Mouse (Mus musculus): ENCODE data around the gene Eva1b.

The Eva1b gene

DNA sequence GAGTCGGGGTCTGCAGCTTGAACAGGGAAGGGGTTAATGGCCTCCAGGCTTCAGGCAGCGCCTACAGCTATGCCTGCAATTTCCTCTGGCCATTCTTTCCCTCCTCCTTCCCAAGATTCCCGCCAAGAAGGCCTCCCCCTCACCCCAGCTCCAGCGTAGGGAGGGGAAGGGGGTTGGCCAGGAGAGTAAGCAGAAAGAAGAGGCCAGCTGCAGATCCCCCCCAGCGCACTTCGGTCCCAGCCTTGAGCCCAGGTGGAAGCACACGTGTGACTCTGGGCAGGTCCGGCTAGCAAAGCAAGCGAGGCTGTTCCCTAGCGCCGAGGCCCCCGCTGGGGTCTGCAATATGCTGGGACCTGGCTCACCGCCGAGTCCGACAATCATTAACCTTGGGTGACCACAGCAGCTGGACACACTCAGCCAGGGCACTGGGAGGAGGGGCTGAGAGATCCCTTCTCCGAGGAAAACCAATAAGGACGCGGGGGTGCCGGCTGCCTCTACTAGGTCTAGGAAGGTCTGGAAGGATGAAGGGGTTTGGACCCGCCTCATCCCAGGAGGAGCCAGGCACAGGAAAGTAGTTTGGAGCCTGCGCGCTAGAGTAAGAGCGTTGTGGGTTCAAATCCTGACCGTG lies at the start of gene Eva1b:
TSS of gene Eva1b (plus strand) at position 212 of the 628 bp plus-strand sequence.
- no peak for DNase-seq (ENCODE audit: low read depth, low spot score)

DNA sequence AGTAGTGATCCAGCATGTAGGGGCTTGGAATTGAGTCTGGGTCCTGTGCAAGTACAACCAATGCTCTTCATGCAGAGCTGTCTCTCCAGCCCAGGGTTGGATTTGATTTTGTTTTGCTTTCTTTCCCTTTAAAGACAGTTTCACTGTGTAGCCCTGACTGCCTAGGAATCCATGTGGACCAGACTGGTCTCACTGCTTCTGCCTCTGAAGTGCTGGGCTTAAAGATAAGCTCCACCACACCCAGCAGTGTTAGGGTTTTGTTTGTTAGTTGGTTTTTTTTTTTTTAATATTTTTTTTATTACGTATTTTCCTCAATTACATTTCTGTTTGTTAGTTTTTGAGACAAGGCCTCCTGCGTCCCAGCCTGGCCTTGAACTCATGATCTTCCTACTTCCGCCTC lies 48.2 kb upstream of the Eva1b start:
- DNase-seq (ENCODE audit: low read depth, low spot score), result no peak

DNA sequence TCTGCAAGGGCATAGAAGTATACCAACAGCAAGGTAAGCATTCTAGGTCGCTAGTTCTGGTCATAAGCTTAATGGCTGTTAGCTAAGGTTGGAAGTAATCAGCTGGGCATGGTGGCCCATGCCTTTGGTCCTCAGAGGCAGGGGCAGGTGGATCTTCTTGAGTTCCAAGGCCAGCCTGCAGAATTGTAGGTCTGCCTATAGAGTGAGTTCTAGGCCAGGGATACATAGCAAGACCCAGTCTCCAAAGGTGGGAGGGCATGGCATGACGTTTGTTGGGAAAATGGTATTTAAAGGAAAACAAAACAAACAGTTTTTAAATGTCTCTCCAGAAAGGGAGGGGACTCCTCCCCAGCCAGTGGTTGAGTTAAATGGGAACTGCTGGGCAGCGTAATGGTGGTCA lies 46.8 kb upstream of the Eva1b start:
- no peak for DNase-seq (ENCODE audit: low read depth, low spot score)

DNA sequence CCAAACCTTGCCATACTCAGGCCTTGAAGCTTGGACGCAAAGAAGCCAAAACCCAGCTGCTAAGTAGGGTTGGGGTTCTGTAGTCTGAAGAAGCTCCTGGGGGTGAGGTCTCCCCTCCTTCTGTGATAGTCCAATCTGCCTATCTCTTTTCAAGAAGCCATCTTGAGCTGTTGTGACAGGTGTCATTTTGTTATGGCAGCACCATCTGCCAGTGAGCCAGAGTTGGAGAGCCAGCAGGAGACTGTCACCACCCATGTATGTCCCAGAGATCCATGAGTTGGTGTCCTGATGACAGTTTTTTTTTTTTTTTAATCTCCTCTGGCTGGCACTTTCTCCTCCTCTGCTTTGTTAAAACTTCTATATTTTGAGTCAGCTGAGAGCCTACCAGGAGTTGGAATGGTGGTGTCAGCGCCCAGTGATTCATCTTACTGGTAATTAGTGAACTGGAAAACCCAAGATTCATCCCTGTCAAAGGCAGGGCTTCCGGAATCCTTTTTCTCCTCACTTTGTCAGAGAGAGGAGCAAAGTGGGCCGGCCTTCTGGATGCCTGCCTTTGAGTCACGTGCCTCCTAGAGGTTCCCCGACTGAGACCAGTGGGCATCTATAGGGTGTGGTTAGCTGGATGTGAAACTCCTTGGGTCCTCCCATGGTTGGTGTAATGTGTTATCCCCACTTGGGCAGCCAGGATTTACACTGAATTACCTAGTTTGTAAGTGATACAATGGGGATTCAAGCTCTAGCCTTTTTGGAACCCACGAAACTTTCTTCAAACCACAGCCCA lies 45.3 kb upstream of the Eva1b start:
- peak; percentile 87 for DNase-seq (ENCODE audit: low read depth, low spot score)

DNA sequence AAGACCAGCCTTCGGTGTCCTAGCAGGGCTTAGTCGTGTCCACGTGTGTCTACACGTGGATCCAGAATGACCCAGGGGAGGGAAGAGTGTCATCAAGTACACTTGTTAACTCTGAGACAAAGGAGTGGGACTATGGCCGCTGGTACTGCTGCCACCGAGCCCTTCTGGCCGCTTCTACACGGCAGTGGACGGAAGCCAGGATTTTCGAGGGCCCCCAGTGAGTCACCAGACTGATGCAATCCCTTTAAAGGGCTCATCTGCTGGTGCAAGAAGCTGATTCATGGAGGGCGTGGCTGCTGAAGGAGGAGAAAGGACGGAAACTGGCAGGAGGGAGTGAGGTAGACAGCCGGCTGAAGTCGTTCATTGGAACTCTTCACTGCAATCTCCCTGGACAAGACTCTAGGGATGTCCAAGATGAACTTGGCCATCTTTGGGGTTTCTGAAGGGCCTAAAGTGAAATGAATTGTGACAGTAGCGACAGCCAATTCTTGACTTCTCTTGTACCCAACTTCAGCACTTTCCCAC lies 44.4 kb upstream of the Eva1b start:
- DNase-seq (ENCODE audit: low read depth, low spot score), result peak; percentile 97

DNA sequence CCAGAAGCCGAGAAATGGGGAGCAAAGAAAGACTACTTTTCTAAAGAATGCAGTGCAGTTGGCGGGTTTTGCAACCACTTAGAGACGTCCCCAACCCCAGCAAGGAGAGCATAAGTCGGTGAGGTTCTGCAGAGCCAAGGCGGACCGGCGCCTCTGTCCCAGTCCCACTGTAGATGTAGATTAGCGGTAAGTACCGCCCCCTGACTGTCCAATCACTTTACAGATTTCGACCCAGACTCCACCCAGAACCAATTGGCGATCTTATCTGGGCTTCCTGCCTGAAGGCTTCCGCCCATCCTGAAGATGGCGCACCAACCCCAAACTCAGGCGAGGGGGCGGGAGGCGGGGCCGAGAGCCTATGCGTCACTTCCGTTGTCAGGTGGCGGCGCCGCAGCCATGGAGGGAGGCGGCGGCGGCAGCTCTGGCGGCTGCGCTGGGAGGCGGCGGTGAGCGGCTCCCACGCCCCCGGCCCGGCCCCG lies 43.9 kb upstream of the Eva1b start, which contains the start of gene Stk40:
TSS of gene Stk40 (plus strand) at position 368 of the 479 bp plus-strand sequence.
- DNase-seq (ENCODE audit: low read depth, low spot score), result peak; percentile 99

DNA sequence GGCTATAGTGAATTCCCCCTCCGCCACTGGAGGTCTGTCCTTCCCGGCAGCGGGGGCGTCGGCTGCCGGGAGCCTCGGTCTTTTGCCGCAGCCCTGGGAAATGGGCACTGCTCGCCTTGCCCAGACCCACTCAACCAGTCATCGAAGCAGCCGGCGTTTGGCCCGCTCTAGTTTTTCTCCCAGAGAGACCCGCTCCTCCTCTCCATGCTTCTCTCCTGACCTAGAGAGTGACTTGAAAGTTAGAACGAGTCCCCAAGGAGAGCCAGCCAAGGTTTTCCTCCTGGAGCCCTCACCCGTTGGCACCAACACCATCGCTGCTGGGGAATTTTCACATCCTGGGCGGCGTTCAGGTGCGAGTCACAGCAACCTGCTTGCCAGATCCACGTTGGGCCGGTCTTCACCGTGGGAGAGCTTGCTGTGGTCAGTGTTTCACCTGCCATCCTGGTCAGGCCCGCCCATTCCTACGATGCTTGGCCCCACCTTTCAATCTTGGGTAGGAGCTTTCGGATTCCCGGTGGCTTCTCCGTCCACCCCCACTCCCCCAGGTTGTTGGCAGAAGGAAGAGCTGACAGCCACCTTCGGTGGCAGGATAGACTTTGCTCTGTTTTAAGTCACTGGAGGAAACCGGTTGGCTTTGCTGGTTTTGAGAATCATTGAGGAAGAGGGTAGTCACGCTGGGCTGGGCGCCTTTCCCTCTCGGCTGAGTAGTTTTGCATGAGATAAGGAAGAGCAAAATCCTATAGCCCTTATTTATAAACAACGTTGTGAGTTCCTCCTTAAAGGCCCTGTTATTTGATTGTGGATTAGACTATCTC lies 43.1 kb upstream of the Eva1b start:
- DNase-seq (ENCODE audit: low read depth, low spot score), result peak; percentile 72

DNA sequence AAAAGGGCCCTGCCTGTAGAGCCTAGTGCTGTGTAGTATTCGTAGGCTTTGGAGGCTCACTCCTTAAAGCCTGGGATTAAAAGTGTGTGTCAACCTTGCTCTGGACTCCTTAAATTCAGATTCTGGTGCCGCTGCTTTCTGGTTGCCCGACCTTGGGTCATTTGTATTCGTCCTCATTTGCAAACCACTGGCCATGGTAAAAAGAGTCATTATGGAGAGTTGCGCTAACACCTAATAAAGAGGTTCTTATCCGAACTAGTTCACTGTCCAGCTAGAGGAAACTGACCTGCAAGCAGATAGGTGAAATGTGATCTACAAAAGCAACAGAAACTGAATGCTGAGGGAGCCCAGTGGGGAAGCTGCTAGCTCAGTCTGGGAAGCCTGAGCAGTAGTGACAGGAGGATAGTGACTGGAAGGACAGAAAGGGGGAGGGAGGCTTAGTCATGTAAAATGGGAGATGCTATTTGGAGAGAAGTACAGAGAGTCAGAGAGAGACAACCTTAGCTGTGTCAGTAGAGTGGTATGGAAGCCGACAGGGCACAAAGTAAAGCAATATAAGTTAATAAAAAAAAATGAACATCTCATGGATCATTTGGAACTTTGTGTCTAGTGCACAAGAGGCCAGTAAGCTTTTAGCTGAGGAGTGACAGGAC lies 42.3 kb upstream of the Eva1b start:
- DNase-seq (ENCODE audit: low read depth, low spot score), result peak; percentile 69

DNA sequence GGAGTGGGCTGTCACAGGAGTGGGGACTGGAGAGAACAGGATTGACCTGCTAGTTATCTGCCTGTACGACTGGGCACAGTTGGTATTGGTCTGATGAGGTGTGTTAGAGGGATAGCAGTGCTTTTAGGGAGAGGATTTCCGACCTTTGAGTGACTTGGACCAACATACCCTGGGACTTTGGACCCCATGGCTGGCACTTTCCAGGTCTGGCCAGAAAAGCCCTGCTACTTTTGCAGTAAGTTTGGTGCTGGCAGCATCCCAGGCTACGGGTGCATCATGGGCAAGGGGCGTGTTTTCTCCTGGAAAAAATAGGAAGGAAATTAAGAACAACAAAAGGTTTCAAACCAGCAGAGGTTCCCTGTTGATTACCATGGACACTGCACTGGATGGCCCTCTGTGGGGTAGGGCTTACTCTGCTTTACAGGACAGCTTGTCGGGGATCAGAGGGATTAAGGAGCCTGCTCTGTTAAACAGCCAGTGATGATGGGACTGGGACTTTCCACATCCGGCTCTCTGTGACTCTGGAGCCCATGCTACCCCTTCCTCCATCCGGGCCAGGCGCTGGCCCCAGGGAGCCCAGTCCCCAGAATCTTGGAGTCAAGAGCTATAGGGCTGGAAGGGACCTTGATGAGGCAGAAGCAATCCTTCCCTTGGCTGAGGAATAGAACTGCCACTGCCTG lies 39.3 kb upstream of the Eva1b start:
- no peak for DNase-seq (ENCODE audit: low read depth, low spot score)

DNA sequence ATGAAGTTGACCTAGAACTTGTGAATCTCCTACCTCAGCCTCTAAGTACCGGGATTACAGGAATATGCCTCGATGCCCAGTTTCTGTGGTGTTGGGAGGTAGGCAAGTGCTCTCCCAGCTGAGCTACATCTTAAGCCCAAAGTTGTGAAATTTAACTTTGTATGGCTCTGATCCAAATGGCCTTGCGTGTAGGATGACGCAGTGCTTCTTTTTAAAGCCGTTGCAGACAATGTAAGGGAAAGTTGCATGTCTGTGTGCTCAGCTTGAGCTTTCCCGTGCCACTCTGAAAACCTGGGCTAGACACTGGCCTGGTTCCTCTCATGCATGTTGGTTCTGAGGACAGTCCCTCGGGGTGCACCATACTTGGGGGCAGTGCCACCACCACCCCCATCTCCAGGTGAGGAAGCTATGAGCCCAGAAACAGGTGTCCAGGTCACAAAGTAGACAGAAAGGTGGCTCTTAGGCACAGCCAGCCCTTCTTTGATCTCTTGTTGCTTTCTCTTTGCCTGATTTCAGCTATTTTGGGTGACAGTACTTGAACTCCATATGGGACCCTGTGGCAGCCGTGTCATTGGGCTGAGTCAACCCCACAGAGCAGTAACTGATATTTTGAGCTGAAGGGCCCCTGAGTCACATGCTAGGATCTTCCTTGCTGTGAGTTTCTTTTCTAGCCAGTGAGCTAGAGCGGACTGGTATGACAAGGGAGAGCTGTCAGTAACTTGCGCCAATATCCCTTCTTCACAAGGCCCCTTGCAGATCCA lies 37.8 kb upstream of the Eva1b start:
- DNase-seq (ENCODE audit: low read depth, low spot score), result peak; percentile 71

DNA sequence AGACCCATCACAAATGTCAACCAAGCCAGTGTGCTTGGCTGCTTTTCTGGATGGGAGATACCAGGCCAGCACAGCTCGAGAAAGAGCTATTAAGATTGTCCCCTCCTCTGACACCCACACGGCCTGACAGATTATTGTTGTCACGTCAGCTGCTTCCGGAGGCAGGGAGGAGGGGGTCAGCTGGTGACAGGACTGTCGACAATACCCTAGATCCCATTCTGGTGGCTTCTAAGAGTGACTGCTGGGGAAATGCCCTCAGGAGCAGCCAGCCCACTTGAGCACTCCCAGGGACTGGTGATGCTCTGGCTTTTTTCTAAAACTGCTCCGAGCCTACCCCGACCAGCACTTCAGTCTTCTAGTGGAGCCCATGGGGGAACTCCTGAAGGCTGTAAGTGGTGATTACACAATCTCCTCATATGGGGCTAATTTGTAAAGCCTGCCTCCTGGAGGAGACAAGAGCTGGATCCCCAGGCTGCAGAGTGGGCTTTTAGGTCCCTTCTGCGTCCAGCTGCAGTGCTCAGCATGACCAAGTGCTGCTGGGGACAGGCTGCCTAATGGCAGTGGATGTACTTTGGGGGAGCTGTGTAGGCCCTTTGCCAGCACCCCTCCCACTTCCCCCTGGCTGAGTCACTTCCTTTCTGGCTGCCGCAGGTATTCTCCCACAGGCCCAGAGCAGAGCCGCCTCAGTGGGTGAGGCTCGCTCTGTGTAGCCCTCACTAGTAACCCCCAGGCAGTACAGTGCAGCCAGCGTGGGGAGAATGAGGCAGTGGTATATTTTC lies 37.0 kb upstream of the Eva1b start:
- peak; percentile 93 for DNase-seq (ENCODE audit: low read depth, low spot score)

DNA sequence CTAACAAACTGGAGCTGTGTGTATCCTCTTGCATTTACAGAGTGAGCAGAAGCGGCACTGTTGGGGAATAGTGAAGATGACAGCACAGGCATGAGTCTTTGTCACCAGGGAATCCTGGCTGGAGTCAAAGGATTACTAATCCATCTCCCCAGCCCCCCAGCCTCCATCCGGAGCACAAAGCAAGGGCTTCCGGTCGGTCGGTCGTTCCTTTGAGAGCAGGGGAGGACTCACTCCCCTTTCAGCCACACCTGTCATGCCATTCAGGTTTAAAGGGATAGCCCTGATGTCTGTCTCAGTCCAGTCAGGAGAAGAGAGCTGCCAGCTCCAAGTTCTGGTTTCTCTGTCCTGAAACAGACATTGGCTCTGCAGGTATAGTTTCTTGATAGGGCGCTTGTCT lies 36.4 kb upstream of the Eva1b start:
- DNase-seq (ENCODE audit: low read depth, low spot score), result no peak

DNA sequence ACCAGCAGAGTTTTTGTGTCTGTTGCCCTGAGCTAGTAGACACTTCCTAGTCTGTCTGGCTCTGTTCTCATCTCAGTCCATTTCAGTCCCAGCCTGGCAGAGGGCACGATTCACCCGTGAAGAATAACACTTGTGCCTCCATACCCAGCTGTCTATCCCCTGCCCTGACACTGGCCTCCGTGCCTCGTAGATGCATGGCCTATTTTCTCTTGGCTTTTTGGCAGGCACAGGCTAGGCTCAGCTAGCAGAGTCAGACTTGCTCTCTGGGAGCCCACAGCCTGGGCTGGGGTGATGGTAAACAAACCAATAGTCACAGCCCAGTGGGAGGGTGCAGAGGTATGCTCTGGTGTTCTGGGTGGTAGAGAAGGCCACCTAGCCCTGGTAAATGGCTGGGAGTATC lies 34.3 kb upstream of the Eva1b start:
- peak; percentile 87 for DNase-seq (ENCODE audit: low read depth, low spot score)

DNA sequence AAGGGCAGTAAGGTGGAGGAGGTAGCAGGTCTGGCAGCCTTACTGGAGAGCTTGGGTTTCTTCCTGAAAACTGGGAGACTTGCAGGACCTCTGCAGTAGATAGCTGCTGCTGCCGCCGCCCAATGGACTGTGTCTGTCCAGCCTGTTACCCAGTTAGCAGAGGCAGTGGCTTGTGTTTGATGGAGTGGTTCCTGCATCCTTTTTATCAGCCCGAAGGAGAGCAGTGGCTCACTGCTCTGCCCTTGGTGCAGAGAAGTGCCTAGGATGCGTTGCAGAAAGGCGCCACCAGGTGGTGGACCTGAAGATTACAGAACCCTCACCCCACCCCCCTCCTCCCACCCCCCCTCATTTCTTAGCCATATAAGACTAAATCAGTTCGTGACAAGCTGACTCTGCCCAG lies 33.6 kb upstream of the Eva1b start:
- peak; percentile 82 for DNase-seq (ENCODE audit: low read depth, low spot score)

DNA sequence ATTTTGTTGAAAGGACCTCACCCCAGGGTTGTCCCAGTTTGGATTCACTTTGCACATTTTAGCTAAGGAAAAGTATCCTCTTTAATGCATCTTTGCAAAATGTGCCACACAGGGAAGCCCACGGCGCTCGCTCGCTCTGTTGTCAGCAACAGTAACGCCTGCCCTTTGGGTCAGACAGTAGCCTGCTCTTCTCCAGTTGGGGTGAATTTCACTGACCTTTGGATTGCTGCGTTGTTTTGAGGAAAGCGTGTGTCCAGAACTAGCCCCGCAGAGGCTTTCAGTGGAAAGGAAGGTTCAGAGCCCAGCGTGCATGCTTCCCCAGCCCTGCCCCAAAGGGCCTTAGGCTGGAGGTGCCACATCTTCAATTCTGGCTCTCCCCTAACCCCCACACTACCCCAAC lies 32.1 kb upstream of the Eva1b start:
- no peak for DNase-seq (ENCODE audit: low read depth, low spot score)

DNA sequence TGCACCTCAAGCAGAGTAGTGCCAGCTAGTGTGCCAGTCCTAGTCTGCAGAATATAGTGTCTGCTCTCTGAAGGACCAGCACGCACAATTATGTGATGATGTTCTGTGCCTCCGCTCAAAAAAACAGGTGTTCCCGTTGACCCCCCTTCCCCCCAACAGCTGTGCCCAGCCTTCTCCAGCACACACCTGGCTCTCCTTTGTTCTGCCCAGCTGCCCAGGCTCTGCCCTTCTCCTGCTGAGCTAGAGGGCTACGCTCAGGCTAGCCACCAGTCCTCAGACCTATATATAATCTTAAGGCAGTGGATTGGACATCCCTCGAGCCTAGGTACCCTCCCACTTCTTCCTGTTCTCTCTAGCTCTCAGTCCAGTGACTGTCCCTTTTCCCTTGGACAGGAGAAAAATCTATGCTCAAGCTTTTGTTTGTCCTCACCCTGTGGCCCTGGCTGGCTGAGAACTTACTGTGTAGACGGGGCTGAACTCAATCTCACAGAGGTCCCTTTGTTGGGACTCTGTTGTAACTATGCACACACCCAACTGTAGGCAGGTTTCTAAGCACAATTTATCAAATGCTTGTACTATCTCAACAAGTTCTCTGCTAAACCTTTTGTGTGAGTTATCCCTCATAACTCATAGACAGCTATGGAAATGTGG lies 31.5 kb upstream of the Eva1b start:
- DNase-seq (ENCODE audit: low read depth, low spot score), result no peak

DNA sequence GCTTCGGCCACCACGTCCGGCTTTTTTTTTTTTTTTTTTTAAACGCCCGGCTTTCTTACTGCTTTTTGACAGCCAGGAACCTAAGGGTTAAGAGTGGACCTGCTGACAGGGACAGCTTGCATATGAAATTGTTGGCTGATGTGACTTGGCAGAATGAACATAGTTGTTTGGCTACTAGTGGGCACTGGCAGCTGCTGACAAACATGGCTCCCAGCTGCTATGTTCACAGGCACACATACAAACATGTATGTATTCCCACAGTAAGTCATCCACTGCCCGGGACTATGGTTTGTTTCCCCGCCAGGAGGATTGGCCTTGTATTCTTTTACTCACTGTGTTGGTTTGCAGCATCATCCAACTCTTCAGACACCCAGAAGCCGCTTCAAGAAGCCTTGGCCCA lies 30.4 kb upstream of the Eva1b start:
- DNase-seq (ENCODE audit: low read depth, low spot score), result peak; percentile 49

DNA sequence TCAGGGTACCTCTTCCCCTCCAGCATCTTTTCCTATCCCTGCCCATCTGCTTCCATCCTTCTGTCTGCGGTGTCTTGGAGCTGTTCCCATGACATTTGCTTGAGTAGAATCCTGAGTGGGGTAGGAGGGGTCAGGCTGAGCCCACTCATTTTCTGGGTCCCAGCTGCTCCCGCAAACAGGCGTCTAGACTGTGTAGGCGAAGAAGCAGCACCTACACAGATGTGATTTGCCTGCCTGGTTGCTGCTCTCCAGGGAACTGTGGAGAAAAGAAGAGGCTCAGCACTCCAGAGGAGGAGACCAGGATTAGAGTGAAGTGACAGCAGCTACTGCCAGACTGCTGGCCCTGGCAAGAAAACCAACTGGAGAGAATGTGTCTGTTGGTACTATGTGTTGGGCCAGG lies 28.9 kb upstream of the Eva1b start:
- peak; percentile 96 for DNase-seq (ENCODE audit: low read depth, low spot score)

DNA sequence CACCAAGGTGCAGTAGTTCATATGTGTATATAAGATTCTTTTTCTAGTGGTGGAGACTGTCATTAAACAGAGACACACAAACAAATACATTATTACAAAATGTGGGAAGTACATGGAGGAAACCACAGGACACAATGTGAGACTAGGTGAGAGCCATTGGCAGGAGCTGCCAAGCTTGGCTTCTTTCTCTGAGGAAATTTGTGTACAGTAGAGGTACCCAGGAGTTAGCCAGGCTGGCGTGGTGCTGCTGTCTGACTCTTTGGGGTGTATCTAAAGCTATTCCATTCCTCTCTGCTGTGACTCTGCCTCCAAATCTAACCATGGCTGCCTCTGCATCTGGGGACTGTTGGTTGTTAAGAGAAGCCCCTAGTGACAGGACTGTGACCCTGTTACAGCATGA lies 28.5 kb upstream of the Eva1b start:
- DNase-seq (ENCODE audit: low read depth, low spot score), result no peak

Data from brain, adult 2 months (tissue).